Mouse (Mus musculus) limb, embryonic 10.5 days (tissue): ENCODE measurements around the gene 4930579F01Rik. TPM values are rescaled to one million over a fixed set of nuclear protein-coding genes. Genes with fewer than 3 reads are reported as not detected.

Experiments
- DNase-seq: peaks from one replicate; pipeline ENCODE4 v3.0.0-alpha.2; 2017; ENCODE audit warnings: low spot score
- H3K27ac ChIP-seq: fragments of 300-500 bp; sonication (generic); 2 replicates; pipeline ENCODE4 v1.5.1; 2016; ENCODE audit warnings: mild to moderate bottlenecking
- H3K27me3 ChIP-seq: fragments of 300-500 bp; sonication (generic); 2 replicates; pipeline ENCODE4 v1.6.1; 2016; ENCODE audit warnings: low read depth, mild to moderate bottlenecking; ENCODE audit not compliant: poor library complexity, severe bottlenecking
- H3K36me3 ChIP-seq: fragments of 300-500 bp; sonication (generic); 2 replicates; pipeline ENCODE4 v1.6.1; 2016; ENCODE audit warnings: mild to moderate bottlenecking, moderate library complexity
- H3K4me1 ChIP-seq: fragments of 300-500 bp; sonication (generic); 2 replicates; pipeline ENCODE4 v1.6.1; 2016
- H3K4me3 ChIP-seq: fragments of 300-500 bp; sonication (generic); 2 replicates; pipeline ENCODE4 v1.5.1; 2016; ENCODE audit warnings: mild to moderate bottlenecking, moderate library complexity
- H3K9me3 ChIP-seq: fragments of 300-500 bp; sonication (generic); replicated peaks from 2 replicates; pipeline ENCODE4 v1.6.1; 2016; ENCODE audit warnings: mild to moderate bottlenecking
- WGBS: fragments of 180-500 bp; shearing (Covaris S2); methylation state at CpG from one replicate; pipeline ENCODE4 v1.1.7; 2016; 5-methylcytosine and 5-hydroxymethylcytosine counted together
- polyA plus RNA-seq: library from polyadenylated mRNA; unstranded; fragments of >200 nt; fragmentation: Nextera tagmentation; extraction: Ambion mirVana; gene quantifications from 2 replicates; pipeline ENCODE4 v1.2.1, GENCODE M21; 2016

Gene 4930579F01Rik
- polyA plus RNA-seq, 1 experiment from 2014 or later, result not detected

DNA sequence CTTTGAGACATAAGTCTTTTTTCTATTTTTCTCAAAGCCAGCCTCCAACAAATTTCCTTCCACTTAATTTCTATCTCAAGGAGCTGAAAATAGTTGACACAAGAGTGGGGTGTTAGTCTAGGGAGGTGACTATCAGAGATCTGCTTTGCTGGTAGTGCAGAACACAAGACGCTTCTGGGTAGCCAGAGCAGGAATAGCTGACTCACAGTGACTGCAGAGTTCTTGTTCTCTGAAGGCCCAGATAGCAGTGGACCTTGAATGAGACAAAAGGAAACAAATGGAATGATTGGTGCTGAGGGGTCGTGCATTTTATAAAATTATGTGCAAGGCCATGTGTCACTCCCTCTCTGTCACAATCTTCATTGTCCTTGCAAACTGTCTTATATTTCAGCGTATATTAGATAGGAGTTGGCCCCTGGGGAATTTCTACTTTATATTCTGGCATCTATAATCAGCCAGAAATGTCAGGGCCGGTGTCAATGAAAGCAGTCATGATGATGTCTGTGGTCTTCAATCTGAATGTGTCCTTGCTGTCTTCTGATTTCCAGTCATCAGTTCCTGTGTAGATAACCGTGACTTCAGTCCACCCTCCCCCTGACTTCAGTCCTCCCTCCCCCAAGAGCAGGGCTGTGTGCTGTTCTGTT lies 16.9 kb upstream of the 4930579F01Rik start:
- DNase-seq, result no peak
- WGBS, result 94% methylated on average over 5 of the region's 5 CpGs
- no peaks in the 10 kb centered on the region for H3K27me3 ChIP-seq
- peaks cover 4% of the 10 kb centered on the region for H3K4me1 ChIP-seq
- H3K4me3 ChIP-seq, result no peak overlapping the region
- no peaks in the 10 kb centered on the region for H3K9me3 ChIP-seq
- H3K27ac ChIP-seq, result no peak overlapping the region
- H3K36me3 ChIP-seq, result no peaks in the 10 kb centered on the region

DNA sequence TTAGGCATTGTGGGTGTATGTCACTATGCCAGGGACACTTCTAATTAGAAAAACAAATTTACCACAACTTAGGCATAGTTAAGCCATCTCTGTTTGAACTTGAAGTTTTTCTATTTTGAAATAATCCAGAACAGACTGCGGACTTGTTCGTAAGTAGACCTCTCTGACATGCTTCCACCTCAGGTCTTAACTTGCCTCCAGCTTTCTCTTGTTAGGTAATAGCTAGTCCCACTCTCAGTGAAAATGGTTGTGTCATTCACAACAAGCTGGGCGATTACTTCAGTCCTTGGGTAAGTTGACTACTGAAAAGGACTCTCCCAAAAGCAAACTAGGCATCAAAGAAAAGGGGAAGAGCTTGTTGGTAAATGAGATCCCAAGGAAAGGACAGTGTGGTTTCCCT lies 15.2 kb upstream of the 4930579F01Rik start:
- Histone ChIP-seq H3K4me1 (no peaks in the 10 kb centered on the region), H3K36me3 (no peaks in the 10 kb centered on the region), H3K27me3 (no peaks in the 10 kb centered on the region), H3K9me3 (no peaks in the 10 kb centered on the region), H3K4me3 (no peak overlapping the region), H3K27ac (no peak overlapping the region)
- WGBS, result 87% methylated on average over 3 of the region's 3 CpGs
- no peak for DNase-seq

DNA sequence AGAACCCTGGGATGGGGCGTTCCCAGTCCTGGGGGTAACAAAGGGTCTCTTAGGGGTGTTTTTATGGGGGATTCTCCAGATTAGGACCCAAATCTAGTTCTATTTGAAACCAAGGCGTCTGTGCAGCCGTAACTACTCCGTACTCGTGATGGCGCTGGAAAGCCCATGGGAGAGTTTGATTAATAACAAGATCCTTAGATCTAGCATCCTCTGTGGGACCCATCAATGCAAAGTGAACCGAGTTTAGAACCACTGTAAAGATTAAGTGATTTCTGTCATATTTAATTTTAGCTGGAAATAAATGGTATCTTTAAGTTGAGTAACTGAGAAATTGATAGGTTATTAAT lies 5.1 kb upstream of the 4930579F01Rik start:
- H3K36me3 ChIP-seq, result no peaks in the 10 kb centered on the region
- 0 out of 2 replicates have a peak overlapping the region, but pooled peaks have one; percentile 58 for H3K27ac ChIP-seq
- H3K4me3 ChIP-seq, result no peak overlapping the region; the same call in 1 of the 2 replicates
- H3K4me1 ChIP-seq, result 0 out of 2 replicates have a peak, but pooled peaks cover 3% of the 10 kb centered on the region
- peaks cover 7% of the 10 kb centered on the region; the same call in 1 of the 2 replicates for H3K27me3 ChIP-seq
- no peak for DNase-seq
- WGBS, result 88% methylated on average over 7 of the region's 7 CpGs
- H3K9me3 ChIP-seq, result no peaks in the 10 kb centered on the region

DNA sequence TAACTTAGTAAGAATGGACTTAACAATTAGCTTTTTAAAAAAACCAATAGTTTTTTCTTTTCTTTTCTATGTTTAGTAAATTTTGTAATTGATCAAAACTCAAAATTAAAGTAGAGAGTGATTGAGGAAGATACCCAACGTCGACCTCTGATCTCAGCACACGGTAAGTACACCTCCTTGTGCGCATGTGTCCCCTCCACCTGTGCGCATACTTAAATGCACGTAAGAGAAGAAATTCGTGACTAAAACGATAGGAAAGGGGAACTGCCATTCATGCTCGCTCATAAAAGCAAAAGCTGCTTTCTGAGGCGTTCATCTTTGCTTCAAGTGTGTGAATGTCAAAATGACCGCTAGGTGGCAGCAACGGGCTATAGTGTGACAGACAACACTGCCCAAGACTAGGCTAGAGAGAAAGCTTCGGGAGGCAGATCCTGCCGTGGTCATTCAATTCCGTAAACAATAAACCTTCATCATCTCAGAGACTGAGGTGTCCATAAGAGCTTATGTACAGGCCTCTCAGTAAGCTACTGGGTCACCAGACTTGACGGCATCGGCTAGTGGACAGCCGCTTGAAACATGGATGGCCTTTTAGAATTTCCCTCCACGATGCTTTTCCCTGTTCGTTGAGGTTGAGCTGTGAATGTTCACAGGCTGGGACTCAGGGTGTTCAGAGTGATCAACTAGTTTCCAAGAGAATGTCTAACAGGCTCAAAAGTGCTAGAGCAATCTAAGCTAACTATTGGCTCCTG lies 4.5 kb upstream of the 4930579F01Rik start:
- Histone ChIP-seq H3K36me3 (no peaks in the 10 kb centered on the region), H3K4me1 (0 out of 2 replicates have a peak, but pooled peaks cover 3% of the 10 kb centered on the region), H3K27me3 (peaks cover 7% of the 10 kb centered on the region; the same call in 1 of the 2 replicates), H3K4me3 (peak overlapping the region; percentile 29; the same call in 1 of the 2 replicates), H3K9me3 (no peaks in the 10 kb centered on the region), H3K27ac (0 out of 2 replicates have a peak overlapping the region, but pooled peaks have one; percentile 58)
- WGBS, result 31% methylated on average over 20 of the region's 20 CpGs
- peak; percentile 93 for DNase-seq

DNA sequence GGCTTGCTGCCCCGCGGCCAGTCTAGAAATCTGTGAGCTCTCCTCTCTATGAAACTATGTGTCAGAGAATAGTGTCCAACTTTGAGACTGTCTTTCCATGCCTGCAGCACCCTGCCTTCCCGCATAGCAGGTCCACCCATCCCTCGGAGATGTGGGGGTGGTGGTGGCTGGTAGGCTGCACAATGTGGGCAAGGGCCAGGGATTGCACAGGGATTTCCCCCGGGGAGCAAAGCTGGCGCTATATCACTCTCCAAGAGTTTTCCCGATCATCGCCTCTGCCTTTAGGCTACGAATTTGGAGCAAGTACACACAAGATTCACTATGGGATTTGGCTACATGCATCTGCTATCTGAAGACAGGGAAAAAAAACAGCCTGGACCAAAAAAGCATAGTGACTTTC lies 3.9 kb upstream of the 4930579F01Rik start:
- Histone ChIP-seq H3K36me3 (no peaks in the 10 kb centered on the region), H3K9me3 (no peaks in the 10 kb centered on the region), H3K4me1 (0 out of 2 replicates have a peak, but pooled peaks cover 3% of the 10 kb centered on the region), H3K27ac (no peak overlapping the region), H3K27me3 (peaks cover 7% of the 10 kb centered on the region; the same call in 1 of the 2 replicates), H3K4me3 (no peak overlapping the region)
- 74% methylated on average over 9 of the region's 9 CpGs for WGBS
- DNase-seq, result no peak

DNA sequence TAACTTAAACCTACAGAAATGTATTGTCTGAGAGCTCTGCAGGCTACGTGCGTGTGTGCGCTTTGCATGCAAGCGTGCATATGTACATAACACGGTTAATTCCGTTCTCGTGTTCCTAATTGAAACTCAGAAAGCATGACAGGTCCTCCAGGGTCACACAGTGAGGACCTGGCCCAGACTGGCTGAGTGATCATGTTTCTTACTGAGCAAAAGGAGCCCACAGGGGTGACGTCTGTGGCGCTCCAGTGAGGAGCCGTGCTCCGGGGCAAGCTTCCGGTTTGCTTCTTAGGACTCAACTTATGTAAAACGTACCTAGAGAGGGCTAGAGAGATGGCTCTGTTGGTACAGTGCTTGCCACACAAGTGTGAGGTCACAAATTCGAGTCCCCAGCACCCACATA lies 3.5 kb upstream of the 4930579F01Rik start:
- Histone ChIP-seq H3K4me1 (0 out of 2 replicates have a peak, but pooled peaks cover 3% of the 10 kb centered on the region), H3K27me3 (peaks cover 7% of the 10 kb centered on the region; the same call in 1 of the 2 replicates), H3K36me3 (no peaks in the 10 kb centered on the region), H3K9me3 (no peaks in the 10 kb centered on the region), H3K4me3 (no peak overlapping the region), H3K27ac (no peak overlapping the region)
- 86% methylated on average over 14 of the region's 14 CpGs for WGBS
- no peak for DNase-seq

DNA sequence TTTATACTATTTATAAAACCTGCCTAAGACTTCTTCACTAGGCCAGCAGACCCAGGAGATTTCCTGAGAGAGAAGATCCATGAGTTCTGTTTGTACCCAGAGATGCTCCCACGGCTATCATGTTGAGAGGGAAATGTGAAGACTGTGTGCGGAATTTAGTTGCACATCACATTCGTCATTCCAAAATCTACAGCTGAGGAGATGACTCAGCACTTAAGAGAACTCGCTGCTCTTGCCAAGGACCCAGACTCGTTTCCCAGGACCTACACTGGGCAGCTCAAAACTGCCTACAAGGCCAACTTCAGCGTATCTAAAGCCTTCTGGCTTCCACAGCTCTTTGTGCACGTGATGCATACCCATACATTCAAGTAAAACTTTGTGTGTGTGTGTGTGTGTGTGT lies 1.4 kb downstream of the 4930579F01Rik start:
- H3K4me1 ChIP-seq, result 0 out of 2 replicates have a peak, but pooled peaks cover 3% of the 10 kb centered on the region
- no peak for DNase-seq
- H3K27ac ChIP-seq, result no peak overlapping the region
- no peaks in the 10 kb centered on the region for H3K36me3 ChIP-seq
- peaks cover 3% of the 10 kb centered on the region; the same call in 1 of the 2 replicates for H3K27me3 ChIP-seq
- 91% methylated on average over 7 of the region's 7 CpGs for WGBS
- no peak overlapping the region for H3K4me3 ChIP-seq
- H3K9me3 ChIP-seq, result no peaks in the 10 kb centered on the region

DNA sequence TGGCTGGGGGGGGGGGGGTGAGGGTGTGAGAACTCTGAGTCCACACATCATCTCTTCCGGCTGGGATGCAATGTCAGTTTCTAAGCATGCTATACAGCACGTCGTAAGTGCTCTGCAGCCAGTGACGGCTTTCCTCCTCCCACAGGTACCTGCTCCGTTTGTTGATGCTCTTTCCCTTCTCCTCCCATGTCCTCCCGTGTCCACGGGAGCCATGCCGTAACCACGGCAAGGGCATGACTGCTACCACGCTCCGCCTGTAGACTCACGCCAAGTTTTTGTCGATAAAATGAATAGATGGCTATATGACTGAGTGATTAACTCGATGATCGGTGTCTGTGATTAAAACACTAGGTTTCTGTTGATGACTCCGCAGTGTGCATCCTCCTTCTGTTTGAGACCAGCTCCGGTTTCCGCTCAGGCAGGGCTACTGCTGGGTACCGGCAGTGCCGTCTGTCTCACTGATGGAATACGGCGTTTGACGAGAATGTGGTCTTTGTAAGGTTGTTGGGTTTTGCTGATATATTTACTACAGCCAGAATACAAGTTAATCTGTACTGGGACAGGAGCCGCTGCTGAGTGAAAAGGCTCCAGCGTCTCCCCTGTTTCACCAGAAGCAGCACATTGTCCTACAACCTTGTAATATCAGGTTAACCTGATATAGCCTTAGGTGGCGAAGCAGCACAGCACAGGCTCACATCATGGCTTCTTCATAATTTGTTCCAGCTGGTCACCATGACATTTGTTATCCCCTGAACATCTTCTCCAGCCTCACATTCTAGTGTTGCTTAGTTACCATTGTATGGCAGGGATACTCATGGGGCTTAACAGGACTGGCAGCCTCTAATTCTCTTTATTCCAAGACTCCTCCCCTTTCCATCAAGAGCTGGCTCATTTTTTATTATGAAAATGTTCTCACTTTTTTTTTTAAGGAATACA lies 7.4 kb downstream of the 4930579F01Rik start:
- H3K4me3 ChIP-seq, result no peak overlapping the region
- no peak overlapping the region for H3K27ac ChIP-seq
- no peaks in the 10 kb centered on the region for H3K27me3 ChIP-seq
- WGBS, result 93% methylated on average over 26 of the region's 26 CpGs
- no peaks in the 10 kb centered on the region for H3K9me3 ChIP-seq
- DNase-seq, result no peak
- no peaks in the 10 kb centered on the region for H3K36me3 ChIP-seq
- 0 out of 2 replicates have a peak, but pooled peaks cover 3% of the 10 kb centered on the region for H3K4me1 ChIP-seq

DNA sequence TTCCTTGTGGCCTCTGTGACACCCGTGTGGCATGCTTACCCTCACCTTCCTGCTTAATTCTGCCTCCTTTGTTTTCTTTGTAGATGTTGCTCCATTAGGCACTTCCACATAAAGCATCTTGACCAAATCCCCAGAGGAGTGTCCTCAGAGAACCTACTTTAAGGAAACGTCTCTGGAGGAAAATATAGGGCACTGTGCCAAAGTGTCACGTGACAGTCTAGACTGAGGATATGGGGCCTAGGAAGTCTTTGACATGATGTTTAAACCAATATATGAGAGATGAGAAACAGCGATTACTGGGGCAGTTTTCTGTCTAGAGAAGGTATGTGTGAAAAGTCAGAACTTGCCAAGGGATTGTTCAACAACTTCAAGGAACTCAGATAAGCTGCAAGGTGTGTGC lies 8.3 kb downstream of the 4930579F01Rik start:
- 88% methylated on average over 4 of the region's 4 CpGs for WGBS
- no peaks in the 10 kb centered on the region for H3K9me3 ChIP-seq
- H3K4me3 ChIP-seq, result no peak overlapping the region
- H3K27ac ChIP-seq, result no peak overlapping the region
- no peak for DNase-seq
- no peaks in the 10 kb centered on the region for H3K27me3 ChIP-seq
- 0 out of 2 replicates have a peak, but pooled peaks cover 3% of the 10 kb centered on the region for H3K4me1 ChIP-seq
- no peaks in the 10 kb centered on the region for H3K36me3 ChIP-seq

DNA sequence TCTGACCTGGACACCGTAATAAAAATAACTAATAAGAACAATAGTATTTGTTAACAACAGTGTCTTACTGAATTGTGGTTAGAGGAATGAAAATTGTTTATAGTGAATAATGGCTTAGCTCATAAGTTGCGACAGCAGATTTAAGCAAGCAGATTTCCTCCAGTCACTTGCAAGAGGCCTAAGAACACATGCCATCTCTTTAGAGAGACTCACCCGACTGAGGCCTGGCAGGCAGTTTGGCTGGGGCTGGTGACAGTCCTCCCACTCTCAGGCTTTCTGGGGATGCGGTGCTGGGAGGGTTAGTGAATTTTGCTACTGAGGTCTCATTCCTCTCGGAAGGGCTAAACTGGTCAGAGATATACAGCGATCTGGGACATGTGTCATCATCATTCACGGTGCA lies 10.3 kb downstream of the 4930579F01Rik start:
- no peak overlapping the region for H3K4me3 ChIP-seq
- H3K36me3 ChIP-seq, result no peaks in the 10 kb centered on the region
- no peaks in the 10 kb centered on the region for H3K9me3 ChIP-seq
- WGBS, result 92% methylated on average over 7 of the region's 7 CpGs
- no peak for DNase-seq
- H3K27me3 ChIP-seq, result no peaks in the 10 kb centered on the region
- no peak overlapping the region for H3K27ac ChIP-seq
- no peaks in the 10 kb centered on the region for H3K4me1 ChIP-seq

DNA sequence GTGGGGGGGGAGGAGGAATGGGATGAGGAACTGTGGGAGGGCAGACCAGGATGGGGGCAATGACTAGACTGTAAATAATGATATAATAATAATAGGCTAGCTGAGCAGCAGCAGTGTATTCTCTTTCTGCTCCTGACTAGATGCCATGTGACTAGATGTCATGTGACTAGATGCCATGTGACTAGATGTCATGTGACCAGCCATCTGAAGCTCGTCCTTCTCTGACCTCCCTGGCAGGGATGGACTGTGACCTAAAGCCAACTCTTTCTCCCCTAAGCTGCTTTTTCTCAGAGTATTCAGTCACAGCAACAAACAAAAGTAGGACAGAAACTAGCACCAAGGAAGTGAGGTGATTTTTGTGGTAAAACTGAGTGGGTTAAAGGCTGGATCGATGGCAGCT lies 11.6 kb downstream of the 4930579F01Rik start:
- no peak overlapping the region for H3K4me3 ChIP-seq
- no peaks in the 10 kb centered on the region for H3K4me1 ChIP-seq
- DNase-seq, result no peak
- WGBS, result 86% methylated on average over 2 of the region's 2 CpGs
- no peak overlapping the region for H3K27ac ChIP-seq
- H3K9me3 ChIP-seq, result no peaks in the 10 kb centered on the region
- H3K27me3 ChIP-seq, result no peaks in the 10 kb centered on the region
- H3K36me3 ChIP-seq, result no peaks in the 10 kb centered on the region

DNA sequence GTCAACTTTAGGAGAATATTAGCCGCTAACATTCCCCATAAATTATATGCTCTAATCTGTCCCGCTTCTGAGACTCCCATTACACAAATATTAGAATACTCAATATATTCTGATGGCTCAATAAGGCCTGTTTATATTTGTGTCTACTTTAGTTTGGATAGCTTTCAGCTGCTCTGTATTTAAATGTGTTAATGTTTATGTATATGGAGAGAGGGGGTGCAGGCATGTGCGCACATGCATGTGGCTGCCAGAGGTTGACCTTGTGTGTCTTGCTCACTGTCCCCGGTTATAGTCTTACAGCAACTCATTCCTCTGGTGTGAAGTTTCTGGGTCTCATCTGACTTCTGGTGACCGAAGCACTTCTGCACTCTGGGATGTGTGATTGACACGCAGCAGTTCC lies 18.1 kb downstream of the 4930579F01Rik start:
- Histone ChIP-seq H3K27ac (no peak overlapping the region), H3K36me3 (no peaks in the 10 kb centered on the region), H3K4me1 (no peaks in the 10 kb centered on the region), H3K27me3 (no peaks in the 10 kb centered on the region), H3K4me3 (no peak overlapping the region), H3K9me3 (no peaks in the 10 kb centered on the region)
- WGBS, result 89% methylated on average over 6 of the region's 6 CpGs
- DNase-seq, result no peak
